Mouse (Mus musculus) adrenal gland, adult 8-10 months (tissue): ENCODE data around the gene Commd3. TPM values are rescaled to one million over a fixed set of nuclear protein-coding genes. Genes with fewer than 3 reads are reported as not detected.

ENCODE experiments used
- DNase-seq: peaks from one replicate; pipeline ENCODE4 v3.0.0; 2022
- total RNA-seq, 4 experiments: library from RNA; stranded (reverse); gene quantifications; 2 replicates each; pipeline ENCODE4 v1.2.4; 2022

Gene Commd3
- total RNA-seq, 4 experiments from 2014 or later = 115 to 126 (median 121) TPM

GRCm38 (mm10) chr2:18724462-18724861 is 52.3 kb downstream of the Commd3 start:
- DNase-seq = no peak

Other genes starting within 250 kb of the Commd3 start
- 10 to 100 TPM; 51.7 to 81.7 (median 64.4) TPM for gene Bmi1, start 4.6 kb downstream of the Commd3 start, total RNA-seq
- gene Spag6, start 21.6 kb downstream of the Commd3 start, total RNA-seq = 1 to 10 TPM in 2 of 4 experiments, under 1 TPM in 2; 0.44 to 1.3 (median 1.1) TPM